Mouse (Mus musculus) B cell, adult 67 days (primary cell): ENCODE measurements around the gene Haus3. TPM values are rescaled to one million over a fixed set of nuclear protein-coding genes. Genes with fewer than 3 reads are reported as not detected.

Source experiments
- total RNA-seq, 2 experiments: library from RNA; stranded (reverse); gene quantifications; 4 replicates each; pipeline ENCODE4 v1.2.4; 2023

The Haus3 gene
- total RNA-seq = 10 to 100 TPM; 37.6 to 43.8 TPM

DNA sequence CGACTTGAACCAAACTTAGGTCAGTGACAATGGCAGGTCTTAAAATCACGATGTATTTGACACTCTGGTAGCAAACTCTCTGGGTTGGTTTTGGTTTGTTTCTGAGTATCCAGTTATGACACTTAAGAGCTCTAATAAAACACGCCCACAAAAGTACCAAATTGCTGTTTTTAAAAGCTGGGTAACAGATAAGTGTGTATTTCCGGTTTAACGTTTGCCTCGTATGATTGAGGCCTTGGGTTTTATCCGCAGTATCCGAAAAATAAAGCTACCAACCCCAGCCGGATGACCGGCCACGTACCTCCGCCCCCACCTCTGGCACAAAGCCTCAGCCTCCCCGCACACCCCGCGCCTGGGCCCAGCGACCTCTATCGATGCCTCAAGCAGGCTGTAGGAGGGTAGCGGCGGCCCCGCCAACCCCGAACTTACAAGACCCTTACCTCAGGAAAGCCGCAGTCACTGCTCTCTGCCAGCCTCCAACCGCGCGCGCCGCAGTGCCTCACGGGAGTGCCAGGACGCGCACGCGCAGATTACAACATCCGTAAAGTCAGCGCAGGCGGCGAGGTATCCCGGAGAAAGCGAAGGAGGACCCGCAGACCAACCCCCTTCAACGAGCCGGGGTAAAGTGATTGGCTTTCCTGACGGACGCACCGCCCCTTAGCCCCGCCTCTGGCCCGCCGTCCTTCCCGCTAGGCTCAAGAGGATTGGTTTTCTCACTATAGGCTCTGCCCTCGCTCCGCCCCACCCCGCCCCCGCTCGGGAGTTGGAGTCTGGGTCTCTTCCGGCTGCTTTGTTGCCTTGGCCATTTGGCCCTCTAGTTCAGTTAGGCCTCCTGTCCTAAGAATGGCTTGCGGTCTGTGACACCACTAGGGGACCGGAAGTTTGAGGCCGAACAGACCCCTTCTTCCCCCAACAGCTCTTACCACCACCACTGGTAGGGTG, at the start of gene Haus3, which contains the start of gene Poln:
Haus3 (minus strand) TSS at position 578 of the 942 bp plus-strand sequence.
Poln (minus strand) TSS at position 499 of the 942 bp plus-strand sequence.

DNA sequence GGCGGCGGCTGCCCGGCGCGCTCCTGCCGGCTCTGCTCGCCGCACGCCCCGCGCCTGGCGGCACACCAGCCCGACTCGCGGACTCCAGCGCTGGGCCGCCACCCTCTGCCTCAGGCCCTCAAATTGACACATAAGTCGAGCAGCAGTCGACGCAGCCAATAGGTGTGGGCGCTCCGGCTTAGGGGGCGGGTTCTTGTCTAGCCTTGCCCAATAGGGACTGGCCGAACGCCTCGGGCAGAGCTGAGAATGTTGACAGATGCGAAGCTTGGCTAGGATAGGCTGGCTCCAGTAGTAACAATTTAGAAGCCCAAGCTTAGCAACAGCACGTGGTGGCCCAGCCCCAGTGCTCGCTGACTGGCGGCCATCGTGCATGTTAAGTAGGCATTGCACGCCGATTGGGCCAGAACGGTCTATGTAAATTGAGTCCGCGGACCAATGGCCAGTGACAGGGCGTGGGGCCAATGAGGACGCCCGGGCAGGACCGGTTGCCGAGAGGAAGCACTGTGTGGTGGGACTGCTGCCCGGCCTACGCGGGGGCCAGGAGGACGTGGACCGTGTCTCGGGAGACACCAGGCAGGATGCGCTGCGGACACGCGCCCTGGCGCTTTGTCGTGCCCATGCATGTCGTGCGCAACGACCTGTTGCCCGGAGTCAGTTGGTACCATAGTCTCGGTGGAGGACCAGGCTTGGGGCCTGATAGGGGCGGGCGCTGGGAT, 18.4 kb upstream of the Haus3 start, which contains the start of gene Mxd4:
Mxd4 (minus strand) TSS at position 120 of the 716 bp plus-strand sequence.

Other genes with a start within 250 kb of the Haus3 start
- 10 to 100 TPM; 34.4 to 36.4 TPM for gene Nelfa, start 233.1 kb downstream of the Haus3 start, total RNA-seq
- not detected for gene Gm1673, start 186.1 kb downstream of the Haus3 start, total RNA-seq
- gene Nat8l, start 173.5 kb downstream of the Haus3 start, total RNA-seq = under 1 TPM; 0.09 to 0.30 TPM
- 1 to 10 TPM; 1.9 to 3.3 TPM for gene Poln, start 79 bp downstream of the Haus3 start, total RNA-seq
- gene Mxd4, start 18.2 kb upstream of the Haus3 start, total RNA-seq = 10 to 100 TPM; 69.0 to 97.5 TPM
- 1 to 10 TPM; 1.0 to 2.8 TPM for gene Zfyve28, start 118.9 kb upstream of the Haus3 start, total RNA-seq
- gene Cfap99, start 119.1 kb upstream of the Haus3 start, total RNA-seq = not detected
- gene Rnf4, start 166.8 kb upstream of the Haus3 start, total RNA-seq = 100 to 1,000 TPM; 216 to 242 TPM
- gene Fam193a, start 200.4 kb upstream of the Haus3 start, total RNA-seq = 10 to 100 TPM; 79.4 to 91.9 TPM